Mouse (Mus musculus) kidney, adult 9 months (tissue): ENCODE measurements at regions not wholly inside any gene's neighbourhood (a gene's known extent, or its start where the extent isn't known, plus 50 kb on each side); places are given as distances from the start of the nearest gene placed in this dataset.
A peak's percentile ranks its signal among the peaks of the same experiment; 100 is the strongest.

Source experiments
- DNase-seq: peaks from one replicate; pipeline ENCODE4 v3.0.0; 2022

DNA sequence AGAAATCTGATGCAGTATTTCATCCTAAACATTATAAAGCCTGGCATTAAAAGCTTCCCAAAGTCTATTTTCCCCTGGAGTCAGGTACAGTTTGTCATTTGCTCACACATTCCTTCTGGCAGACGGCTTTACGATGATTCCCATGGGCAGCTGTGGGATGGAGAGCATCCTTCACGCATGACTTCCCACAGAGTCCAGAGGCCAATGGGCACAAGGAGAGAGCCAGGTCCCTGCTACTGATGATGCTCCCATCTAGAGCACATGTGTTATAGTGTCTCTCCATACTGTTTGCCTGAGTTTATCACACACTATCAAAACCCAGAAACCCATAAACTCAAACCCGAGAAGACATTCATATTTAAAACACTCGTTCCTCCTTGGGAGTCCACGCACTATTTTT, 270.8 kb upstream of the Noct start:
- DNase-seq = peak; percentile 11

DNA sequence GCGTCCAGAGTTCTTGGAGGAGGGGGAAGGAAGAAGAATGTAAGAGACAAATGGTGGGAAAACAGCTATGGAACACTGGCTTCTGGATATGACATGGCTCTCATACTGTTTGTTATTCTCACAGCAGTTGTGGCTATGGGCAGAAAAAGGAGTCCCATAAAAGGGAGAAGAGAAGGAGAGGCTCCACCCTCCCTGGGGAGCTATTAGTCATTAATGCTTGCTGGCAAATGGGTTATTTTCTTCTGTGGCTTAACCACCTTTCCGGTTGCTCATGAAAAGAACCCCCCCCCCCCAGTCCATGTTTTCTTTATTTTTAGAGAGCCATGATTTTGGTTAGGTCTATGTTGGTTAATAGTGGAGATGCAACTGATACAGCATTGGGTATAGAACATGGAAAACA, 253.9 kb upstream of the Noct start:
- DNase-seq = no peak

- no peak for DNase-seq
These were observed 251.2 kb upstream of the Noct start for GRCm38 (mm10) chr3:50973081-50973480.

DNA sequence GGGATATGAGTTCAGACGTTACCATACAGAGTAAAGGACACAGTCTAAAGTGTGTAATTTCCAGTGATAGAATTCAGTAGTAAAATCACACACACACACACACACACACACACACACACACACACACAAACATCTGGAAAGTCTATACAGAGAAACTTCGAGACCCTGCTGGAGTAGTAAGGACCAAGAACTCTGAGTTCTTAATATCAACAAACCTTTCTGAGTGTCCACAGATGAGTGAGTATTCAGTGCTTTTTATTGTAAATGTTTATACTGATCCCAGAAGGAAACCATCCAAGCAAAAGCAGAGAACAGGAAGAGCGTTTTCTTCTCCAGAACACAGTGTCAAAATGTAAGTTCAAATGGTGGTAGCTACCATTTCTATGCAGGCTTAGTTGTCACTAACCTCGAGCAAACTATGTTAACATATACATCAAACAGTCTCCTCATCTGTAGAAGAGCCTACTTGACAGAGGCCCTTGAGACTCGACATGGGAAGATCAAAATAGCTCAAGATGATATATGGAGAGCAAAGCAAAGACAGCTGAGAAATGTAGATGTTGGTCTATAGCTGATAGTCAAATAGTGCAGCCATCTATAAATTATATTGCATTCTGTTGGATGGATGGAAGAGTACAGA, 248.0 kb upstream of the Noct start:
- no peak for DNase-seq

GRCm38 (mm10) chr3:50976818-50977217, 247.4 kb upstream of the Noct start:
- DNase-seq = no peak

DNA sequence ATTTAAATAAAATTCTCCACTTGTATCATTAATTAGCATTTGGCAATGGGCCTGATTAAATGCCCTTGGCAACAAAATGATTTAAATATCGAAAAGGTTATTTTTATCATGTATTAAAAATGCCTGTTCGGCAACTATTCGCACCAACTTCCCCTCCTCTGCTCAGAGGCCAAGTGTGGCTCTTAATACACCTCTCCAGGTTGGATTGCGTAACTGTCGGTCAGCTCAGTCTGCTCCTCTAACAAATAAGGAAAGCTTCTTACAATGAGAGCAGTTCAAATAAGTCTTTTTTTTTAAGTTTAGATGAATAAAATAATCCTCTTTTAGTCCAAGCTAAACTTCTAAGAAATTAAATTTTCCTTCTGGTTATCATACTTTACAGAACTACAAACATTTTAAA, 245.6 kb upstream of the Noct start:
- DNase-seq = no peak

DNA sequence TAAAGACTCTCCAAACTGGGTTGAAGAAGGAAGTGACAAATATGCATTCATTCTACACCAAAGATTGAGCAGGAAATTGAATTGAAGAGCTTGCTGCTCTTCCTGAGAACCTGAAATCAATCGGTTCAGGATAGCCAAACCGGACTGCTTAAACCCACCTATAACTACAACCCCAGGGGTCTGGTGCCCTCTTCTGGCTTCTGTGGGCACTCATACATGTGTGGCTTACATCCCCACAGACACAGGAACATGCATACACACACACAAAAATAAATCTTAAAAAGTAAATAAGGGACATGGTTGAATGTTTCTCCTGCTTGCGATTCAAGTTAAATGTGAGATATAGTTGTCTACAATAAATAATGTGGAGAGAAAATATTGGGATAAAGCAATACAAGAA, 244.7 kb upstream of the Noct start:
- no peak for DNase-seq

GRCm38 (mm10) chr3:50981751-50982150, 242.5 kb upstream of the Noct start:
- no peak for DNase-seq

- no peak for DNase-seq
These were observed 241.6 kb upstream of the Noct start for GRCm38 (mm10) chr3:50982649-50983048.

GRCm38 (mm10) chr3:50983126-50983525, 241.1 kb upstream of the Noct start:
- no peak for DNase-seq

- DNase-seq = no peak
These were observed 240.1 kb upstream of the Noct start for GRCm38 (mm10) chr3:50983962-50984765.

DNA sequence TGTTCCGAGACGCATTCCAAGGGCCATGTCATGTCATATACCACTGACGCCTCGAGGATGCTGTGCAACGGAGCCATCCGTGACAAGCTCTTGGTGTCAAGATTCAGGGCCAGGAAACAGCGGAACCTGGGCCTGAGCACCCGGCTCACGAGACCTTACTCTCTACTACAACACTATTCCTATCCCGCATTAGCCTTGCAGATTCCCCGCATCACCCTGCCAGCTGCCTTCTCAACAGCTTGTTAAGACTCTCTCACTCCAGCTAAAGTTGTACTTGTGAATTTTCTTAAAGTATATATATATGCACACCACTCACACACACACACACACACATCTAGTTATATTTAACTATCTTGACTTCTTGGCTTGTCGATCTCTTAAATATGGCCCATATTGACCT, 236.4 kb upstream of the Noct start:
- DNase-seq = no peak

- DNase-seq = no peak
These were observed 233.4 kb upstream of the Noct start for GRCm38 (mm10) chr3:50990810-50991209.

DNA sequence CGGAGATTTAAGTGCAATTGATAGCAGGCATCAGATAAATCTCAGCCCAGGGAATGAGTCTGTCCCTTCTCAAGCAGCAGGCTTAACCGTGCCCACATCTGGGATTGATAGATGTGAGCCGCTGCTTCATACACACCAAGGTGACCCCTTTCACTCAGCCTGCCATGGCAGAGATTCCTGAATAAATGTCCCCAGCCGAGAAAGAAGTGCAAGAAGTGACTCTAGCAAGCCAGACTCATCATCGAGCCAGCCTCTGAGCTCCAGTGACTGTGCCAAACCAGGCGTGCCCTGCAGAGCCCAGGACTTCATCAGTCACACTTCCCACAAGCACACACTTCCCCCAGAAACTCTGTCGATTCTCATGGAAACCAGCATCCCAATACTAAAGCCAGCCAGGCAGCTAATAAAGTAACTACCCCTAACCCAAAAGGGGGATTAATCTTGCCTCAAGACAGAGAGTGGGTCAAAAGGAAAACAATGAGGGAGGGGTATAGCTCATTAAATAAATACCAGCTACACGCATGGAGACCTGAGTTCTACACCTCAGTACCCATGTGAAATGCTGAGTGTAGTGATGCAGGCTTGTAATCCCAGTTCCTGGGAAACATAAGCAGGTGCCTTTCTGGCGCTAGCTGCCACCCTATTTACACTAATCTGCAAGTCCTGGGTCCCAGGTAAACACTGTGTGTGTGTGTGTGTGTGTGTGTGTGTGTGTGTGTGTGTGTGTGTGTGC, 231.5 kb upstream of the Noct start:
- peak; percentile 4 for DNase-seq

GRCm38 (mm10) chr3:50999745-51000144, 224.5 kb upstream of the Noct start:
- no peak for DNase-seq

DNA sequence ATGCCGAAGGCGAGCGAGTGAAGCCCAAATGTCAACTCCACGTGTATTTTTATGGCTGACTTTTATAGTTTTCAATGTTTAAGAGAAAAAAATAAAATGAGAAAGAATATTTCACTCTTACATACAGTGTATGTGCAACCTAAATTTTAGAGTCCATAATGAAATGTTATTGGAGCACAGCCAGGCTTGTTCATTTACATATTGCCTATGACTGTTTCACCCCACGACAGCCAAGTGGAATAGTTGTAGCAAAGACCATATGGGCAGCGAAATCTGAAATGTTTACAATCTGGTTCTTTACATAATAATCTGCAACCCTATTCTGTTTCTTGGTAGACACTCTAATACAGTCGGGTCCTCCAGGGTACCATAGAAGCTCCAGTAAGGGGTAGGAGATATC, 223.3 kb upstream of the Noct start:
- no peak for DNase-seq

DNA sequence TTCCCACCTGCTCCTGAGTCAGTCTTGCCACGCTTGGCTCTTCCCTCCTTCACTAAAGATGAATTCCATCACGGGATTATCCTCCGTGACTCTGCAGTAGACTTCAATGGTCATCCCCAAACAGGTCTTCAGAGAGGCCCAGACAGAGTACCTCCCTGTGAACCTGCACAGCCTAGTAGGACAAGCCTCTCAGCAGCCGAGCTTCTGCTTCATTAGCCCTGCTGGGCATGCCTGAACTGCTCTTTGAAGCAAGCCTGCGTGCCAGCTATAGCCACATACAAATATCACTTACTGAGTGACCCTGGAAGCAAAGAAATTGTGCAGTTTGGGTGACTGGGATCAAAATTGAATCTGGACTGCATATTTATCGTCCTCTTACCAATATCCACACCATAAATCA, 221.6 kb upstream of the Noct start:
- no peak for DNase-seq

DNA sequence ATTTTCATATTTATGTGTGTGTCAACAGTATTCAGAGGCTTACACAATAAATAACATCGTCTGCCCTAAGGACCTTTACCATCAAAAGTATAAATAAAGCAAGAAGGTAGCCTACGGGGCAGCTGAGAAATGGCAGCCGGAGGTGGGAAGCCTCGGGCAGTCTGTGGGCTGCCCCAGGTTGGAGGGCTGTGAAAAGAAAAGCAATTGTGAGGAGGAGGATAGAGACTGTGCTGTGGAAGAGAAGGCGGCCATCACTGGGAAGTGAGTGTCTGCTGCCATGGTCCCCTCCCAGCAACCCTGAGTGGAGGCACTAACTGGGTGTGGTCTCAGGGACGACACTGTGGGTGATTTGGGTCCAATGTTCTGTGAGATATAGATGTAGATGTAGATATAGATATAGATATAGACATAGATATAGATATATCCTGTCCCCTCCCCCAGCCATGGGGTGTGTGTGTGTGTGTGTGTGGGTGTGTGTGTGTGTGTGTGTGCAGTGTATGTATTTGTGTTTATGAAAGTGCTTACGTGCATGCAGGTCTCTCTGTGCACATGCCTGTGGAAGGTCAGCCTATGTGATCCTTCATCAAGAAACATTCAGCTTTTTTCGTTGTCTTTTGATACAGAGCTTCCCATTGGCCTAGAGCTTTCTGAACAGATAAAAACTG, 220.6 kb upstream of the Noct start:
- no peak for DNase-seq

- no peak for DNase-seq
These were observed 220.0 kb upstream of the Noct start for GRCm38 (mm10) chr3:51004216-51004615.

GRCm38 (mm10) chr3:51009098-51009497, 215.1 kb upstream of the Noct start:
- DNase-seq = no peak

GRCm38 (mm10) chr3:51019650-51020346, 204.4 kb upstream of the Noct start:
- no peak for DNase-seq

DNA sequence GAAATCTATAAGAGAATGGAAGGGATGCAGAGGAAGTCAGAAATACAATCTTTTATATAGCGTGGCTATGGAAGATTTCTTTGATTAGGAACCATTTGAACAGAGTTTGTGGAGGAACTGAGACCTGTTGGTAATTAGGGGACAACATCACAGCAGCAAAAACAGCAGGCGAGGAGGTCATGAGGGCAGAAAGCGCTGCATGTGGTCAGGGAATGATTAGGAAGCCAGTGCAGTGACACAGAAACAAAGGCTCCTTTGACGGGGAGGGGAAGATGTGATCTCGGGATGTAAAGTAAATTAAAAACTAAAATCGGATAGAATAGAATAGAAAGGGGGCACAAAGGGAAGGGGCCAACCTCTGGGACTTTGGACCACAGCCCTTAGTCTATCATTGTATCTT, 199.6 kb upstream of the Noct start:
- no peak for DNase-seq

GRCm38 (mm10) chr3:51031821-51032220, 192.4 kb upstream of the Noct start:
- DNase-seq = peak; percentile 9
